Mouse (Mus musculus) heart, embryonic 15.5 days (tissue): ENCODE data around the gene Gm572. TPM values are rescaled to one million over a fixed set of nuclear protein-coding genes. Genes with fewer than 3 reads are reported as not detected.

ENCODE experiments used
- ATAC-seq: fragments of 200-750 bp; cut with Nextera tagmentation; replicated peaks from 2 replicates; pipeline ENCODE4 v1.8.0; 2017; ENCODE audit warnings: low read depth, moderate TSS enrichment; ENCODE audit not compliant: insufficient number of reproducible peaks, insufficient read depth, low FRiP score
- H3K27ac ChIP-seq: fragments of 300-500 bp; sonication (generic); 2 replicates; pipeline ENCODE4 v1.5.1; 2015; ENCODE audit warnings: mild to moderate bottlenecking, inconsistent platforms
- H3K27me3 ChIP-seq: fragments of 300-500 bp; sonication (generic); 2 replicates; pipeline ENCODE4 v1.6.1; 2015; ENCODE audit warnings: inconsistent platforms
- H3K36me3 ChIP-seq: fragments of 300-500 bp; sonication (generic); 2 replicates; pipeline ENCODE4 v1.6.1; 2015; ENCODE audit warnings: mild to moderate bottlenecking, inconsistent platforms
- H3K4me1 ChIP-seq: fragments of 300-500 bp; sonication (generic); replicated peaks from 2 replicates; pipeline ENCODE4 v1.6.1; 2015; ENCODE audit warnings: inconsistent platforms
- H3K4me2 ChIP-seq: fragments of 300-500 bp; sonication (generic); 2 replicates; pipeline ENCODE4 v1.6.1; 2015; ENCODE audit warnings: inconsistent platforms, mild to moderate bottlenecking, moderate library complexity
- H3K4me3 ChIP-seq: fragments of 300-500 bp; sonication (generic); 2 replicates; pipeline ENCODE4 v1.5.1; 2015; ENCODE audit warnings: mild to moderate bottlenecking, inconsistent platforms
- H3K9ac ChIP-seq: fragments of 300-500 bp; sonication (generic); 2 replicates; pipeline ENCODE4 v1.6.1; 2015; ENCODE audit warnings: mild to moderate bottlenecking, inconsistent platforms
- H3K9me3 ChIP-seq: fragments of 300-500 bp; sonication (generic); replicated peaks from 2 replicates; pipeline ENCODE4 v1.6.1; 2016; ENCODE audit warnings: inconsistent platforms
- WGBS: fragments of 180-500 bp; shearing (Covaris S2); methylation state at CpG from one replicate; pipeline ENCODE4 v1.1.7; 2015; ENCODE audit warnings: mixed read lengths; 5-methylcytosine and 5-hydroxymethylcytosine counted together
- polyA plus RNA-seq: library from polyadenylated mRNA; unstranded; fragments of >200 nt; fragmentation: Nextera tagmentation; extraction: Ambion mirVana; gene quantifications from 2 replicates; pipeline ENCODE4 v1.2.1, GENCODE M21; 2015

Gene Gm572
- polyA plus RNA-seq, 1 experiment from 2014 or later: 0.38 TPM

DNA sequence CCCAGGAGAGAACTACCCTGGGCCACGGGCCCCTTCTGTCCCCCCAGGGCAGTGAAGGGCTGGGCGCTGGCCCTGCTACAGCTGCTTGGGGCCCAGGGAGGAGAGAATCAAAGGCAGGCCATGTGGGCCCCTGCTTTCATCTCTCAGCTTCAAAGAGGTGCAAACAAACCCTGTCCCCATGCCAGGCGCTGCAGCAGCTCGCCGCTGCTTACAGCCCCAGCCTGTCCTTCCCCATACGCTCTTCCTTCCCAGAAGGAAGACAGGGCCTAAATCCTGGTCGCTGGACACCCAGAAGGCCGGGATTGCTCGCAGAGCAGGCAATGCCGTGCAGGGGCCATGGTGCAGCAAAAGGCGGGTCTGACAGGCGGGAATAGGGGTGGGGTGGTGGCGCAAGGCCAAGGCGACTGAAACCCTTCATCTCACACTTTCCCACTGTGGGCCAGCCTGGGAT, 43.4 kb downstream of the Gm572 start:
- peaks cover 18% of the 10 kb centered on the region for H3K4me1 ChIP-seq
- peaks cover 7% of the 10 kb centered on the region; the same call in 1 of the 2 replicates for H3K27me3 ChIP-seq
- 22% methylated on average over 14 of the region's 14 CpGs for WGBS
- peak overlapping the region; percentile 33; the same call in 1 of the 2 replicates for H3K9ac ChIP-seq
- ATAC-seq: peak; percentile 28; the same call in 1 of the 2 replicates
- H3K9me3 ChIP-seq: no peaks in the 10 kb centered on the region
- no peaks in the 10 kb centered on the region for H3K36me3 ChIP-seq
- no peak overlapping the region for H3K4me3 ChIP-seq
- H3K27ac ChIP-seq: peak overlapping the region; percentile 26; the same call in 1 of the 2 replicates
- peak overlapping the region; percentile 29 for H3K4me2 ChIP-seq

DNA sequence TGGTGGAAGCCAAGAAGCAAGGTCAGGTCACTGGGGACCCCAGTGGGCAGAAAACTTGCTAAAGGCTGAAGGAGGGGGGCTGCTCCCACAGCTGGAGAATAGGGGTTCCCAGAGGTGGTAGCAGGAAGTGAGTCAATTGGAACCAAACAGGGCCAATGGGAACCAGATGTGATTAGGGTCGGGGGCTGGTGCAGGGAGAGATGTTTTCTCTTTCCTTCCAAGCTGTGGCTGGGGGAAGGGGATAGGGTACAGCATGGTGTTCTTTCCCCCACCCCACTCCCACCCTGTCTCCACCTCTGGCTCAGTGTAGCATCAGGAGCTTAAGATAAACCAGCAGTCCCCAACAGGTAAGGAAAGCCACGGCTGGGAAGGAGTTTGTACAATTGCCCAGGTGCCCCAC, 45.0 kb downstream of the Gm572 start:
- no peaks in the 10 kb centered on the region for H3K36me3 ChIP-seq
- H3K4me2 ChIP-seq: no peak overlapping the region
- no peak overlapping the region for H3K27ac ChIP-seq
- H3K9me3 ChIP-seq: no peaks in the 10 kb centered on the region
- 39% methylated on average over 2 of the region's 2 CpGs for WGBS
- peaks cover 16% of the 10 kb centered on the region for H3K4me1 ChIP-seq
- no peak overlapping the region for H3K4me3 ChIP-seq
- H3K27me3 ChIP-seq: peaks cover 7% of the 10 kb centered on the region; the same call in 1 of the 2 replicates
- H3K9ac ChIP-seq: no peak overlapping the region
- ATAC-seq: no peak

DNA sequence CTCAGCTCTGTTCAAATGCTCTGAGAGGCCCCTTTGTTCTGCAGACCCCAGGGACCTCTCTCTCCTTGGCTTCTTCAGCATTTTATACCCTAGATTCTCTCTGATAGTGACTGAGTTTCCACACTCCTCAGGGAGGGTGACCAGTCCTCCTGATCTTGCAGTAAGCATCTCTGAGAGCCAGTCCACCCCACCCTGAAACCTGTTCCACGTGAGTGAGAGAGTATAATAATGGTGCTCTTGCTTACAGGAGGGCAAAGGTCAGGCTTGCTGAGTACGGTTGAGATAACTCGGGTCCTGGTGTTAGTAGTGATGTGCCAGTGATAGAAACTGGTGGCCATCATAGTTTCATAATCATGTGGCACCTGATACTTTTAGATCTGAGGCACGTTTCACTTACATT, 48.1 kb downstream of the Gm572 start:
- Histone ChIP-seq H3K27me3 (peaks cover 3% of the 10 kb centered on the region; the same call in 1 of the 2 replicates), H3K4me1 (peaks cover 14% of the 10 kb centered on the region), H3K4me3 (no peak overlapping the region), H3K9ac (no peak overlapping the region), H3K27ac (no peak overlapping the region), H3K4me2 (no peak overlapping the region), H3K36me3 (no peaks in the 10 kb centered on the region), H3K9me3 (no peaks in the 10 kb centered on the region)
- 76% methylated on average over 4 of the region's 4 CpGs for WGBS
- ATAC-seq: no peak

DNA sequence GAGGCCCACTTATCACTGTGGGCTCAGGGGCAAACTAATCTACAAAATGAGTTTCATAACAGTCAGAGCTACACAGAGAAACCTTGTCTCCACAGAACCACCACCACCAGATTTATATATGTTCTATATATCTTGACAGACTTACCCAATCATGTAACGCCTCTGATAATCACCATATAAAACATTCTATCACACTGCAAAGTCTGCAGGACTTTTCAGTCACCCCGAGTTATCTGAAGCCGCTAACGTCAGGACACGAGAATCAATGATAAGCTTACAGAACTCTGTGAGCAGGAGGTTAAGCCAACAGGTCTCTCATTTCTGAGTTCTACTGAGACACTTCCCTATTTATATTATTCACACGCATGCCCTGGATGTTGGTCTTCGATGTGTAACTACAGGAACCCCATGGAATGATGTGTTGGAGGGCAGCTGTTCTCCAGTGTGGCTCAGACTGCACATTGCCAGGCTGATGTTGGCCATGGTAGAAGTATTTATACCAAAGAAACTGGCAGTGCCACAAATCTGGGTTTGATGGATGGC, 50.4 kb downstream of the Gm572 start:
- WGBS: 44% methylated on average over 7 of the region's 7 CpGs
- Histone ChIP-seq H3K36me3 (no peaks in the 10 kb centered on the region), H3K27me3 (no peaks in the 10 kb centered on the region), H3K9me3 (no peaks in the 10 kb centered on the region), H3K27ac (no peak overlapping the region), H3K4me2 (no peak overlapping the region), H3K9ac (no peak overlapping the region), H3K4me3 (no peak overlapping the region), H3K4me1 (peaks cover 3% of the 10 kb centered on the region; the same call in 1 of the 2 replicates)
- no peak for ATAC-seq

DNA sequence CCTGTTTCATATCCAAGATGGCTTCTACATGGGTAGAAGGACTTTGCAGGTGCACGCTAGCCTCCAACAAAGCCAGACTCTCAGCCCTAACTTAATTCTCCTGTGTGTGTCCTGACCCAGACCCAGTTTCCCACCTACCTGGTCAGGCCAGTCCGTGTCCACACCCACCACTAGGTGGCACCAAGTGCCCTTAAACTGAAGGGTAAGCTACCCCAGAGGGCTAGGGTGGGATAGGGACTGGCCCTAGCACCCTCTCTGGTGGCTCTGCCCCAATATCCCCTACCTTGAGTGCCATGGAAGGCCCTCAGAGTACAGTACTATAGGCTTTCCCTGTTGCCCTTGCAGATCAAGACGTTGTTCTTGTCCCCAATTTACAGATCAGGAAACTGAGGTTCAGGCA, 61.6 kb downstream of the Gm572 start:
- H3K4me1 ChIP-seq: no peaks in the 10 kb centered on the region
- H3K9me3 ChIP-seq: no peaks in the 10 kb centered on the region
- H3K27ac ChIP-seq: no peak overlapping the region
- no peak overlapping the region for H3K9ac ChIP-seq
- H3K27me3 ChIP-seq: 0 out of 2 replicates have a peak, but pooled peaks cover 6% of the 10 kb centered on the region
- H3K4me2 ChIP-seq: no peak overlapping the region
- no peak overlapping the region for H3K4me3 ChIP-seq
- no peaks in the 10 kb centered on the region for H3K36me3 ChIP-seq
- 46% methylated on average over 3 of the region's 3 CpGs for WGBS
- no peak for ATAC-seq

DNA sequence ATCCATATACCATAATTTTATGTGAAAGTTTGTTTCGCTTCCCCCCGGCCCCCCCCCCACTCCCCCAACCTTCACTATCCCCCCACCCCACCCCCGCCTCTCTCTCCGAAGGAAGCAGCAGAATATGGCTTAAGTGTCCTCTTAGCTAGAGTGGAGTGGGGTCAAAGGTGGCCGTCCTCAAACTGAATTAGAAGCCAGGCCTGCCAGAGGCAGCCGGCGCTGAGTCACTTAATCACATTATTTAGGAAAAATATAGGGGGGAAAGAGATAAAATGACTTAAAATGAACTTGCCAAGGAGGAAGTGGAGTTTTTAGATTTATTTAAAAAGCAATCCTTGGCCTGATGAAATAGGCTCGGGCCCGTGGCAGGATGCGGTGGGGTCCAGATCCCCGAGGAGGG, 65.7 kb downstream of the Gm572 start:
- WGBS: 44% methylated on average over 11 of the region's 11 CpGs
- Histone ChIP-seq H3K4me3 (no peak overlapping the region), H3K4me1 (peaks cover 3% of the 10 kb centered on the region; the same call in 1 of the 2 replicates), H3K27ac (no peak overlapping the region), H3K9ac (no peak overlapping the region), H3K36me3 (no peaks in the 10 kb centered on the region), H3K27me3 (peaks cover 15% of the 10 kb centered on the region), H3K9me3 (no peaks in the 10 kb centered on the region), H3K4me2 (no peak overlapping the region)
- ATAC-seq: no peak

DNA sequence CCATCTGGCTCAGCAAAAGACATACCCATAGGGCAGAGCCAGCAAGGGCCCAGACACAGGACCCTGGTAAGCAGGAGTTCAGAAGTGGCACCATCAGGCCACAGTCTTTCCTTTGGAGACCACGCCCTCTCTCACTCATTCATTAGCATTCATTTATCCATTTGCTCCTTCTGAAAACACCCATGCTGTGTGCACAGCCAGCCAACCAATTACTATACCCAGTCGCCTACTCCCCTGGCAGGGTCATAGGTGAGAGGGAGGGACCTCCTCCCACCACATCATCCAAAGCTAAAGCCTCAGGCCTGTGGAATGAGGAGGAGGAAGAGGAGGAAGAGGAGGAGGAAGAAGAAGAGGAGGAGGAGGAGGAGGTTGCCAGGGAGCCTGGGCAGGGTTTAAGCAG, 67.3 kb downstream of the Gm572 start:
- no peak for ATAC-seq
- peaks cover 18% of the 10 kb centered on the region for H3K27me3 ChIP-seq

DNA sequence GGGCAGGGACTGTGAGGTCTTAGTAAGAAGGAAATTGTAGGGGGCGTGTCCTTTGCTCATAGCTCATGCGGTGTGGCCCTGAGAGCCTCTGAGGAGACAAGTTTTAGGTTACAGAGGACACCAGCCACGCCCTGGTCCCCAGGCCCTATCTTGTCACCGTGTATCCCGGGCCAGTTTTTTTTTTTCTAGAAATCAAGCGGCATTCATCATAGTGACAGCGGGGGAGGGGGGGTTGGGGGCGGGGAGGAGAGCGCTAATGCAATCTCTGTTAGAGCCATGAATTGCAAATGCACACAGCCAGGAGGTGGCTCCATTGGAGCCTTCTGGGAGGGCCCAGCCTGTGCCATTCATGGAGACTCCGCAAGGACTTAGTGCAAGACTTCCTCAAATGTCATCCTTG, 68.2 kb downstream of the Gm572 start:
- Histone ChIP-seq H3K4me3 (no peak overlapping the region), H3K9me3 (no peaks in the 10 kb centered on the region), H3K27me3 (peaks cover 13% of the 10 kb centered on the region), H3K27ac (no peak overlapping the region), H3K4me1 (peaks cover 3% of the 10 kb centered on the region; the same call in 1 of the 2 replicates), H3K4me2 (no peak overlapping the region), H3K9ac (no peak overlapping the region), H3K36me3 (no peaks in the 10 kb centered on the region)
- 12% methylated on average over 10 of the region's 10 CpGs for WGBS
- no peak for ATAC-seq

More for the DNA sequence above, 67.3 kb downstream of the Gm572 start:
- no peak overlapping the region for H3K27ac ChIP-seq
- no peaks in the 10 kb centered on the region for H3K9me3 ChIP-seq
- WGBS: 86% methylated on average over 2 of the region's 2 CpGs
- no peak overlapping the region for H3K4me2 ChIP-seq
- no peak overlapping the region for H3K9ac ChIP-seq
- H3K4me1 ChIP-seq: peaks cover 3% of the 10 kb centered on the region; the same call in 1 of the 2 replicates
- no peaks in the 10 kb centered on the region for H3K36me3 ChIP-seq
- no peak overlapping the region for H3K4me3 ChIP-seq

DNA sequence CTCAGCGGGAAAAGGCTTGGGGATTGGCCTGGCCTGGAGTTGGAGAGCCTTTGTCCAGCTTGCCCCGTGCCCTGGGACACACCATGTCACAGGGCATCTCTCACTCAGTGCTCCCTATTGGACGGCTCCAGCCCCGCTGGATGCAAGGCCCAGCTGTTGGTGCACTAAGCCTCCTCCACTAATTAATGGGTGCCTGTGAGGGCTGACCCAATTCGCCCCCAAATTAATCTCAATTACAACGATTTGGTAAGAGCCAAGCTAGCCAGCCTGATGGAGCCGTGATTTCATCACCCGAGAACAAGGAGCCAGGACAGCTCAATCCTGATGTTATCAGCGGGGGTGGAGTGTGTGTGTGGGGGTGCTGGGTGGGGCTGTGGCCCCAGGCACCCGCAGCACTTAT, 69.5 kb downstream of the Gm572 start:
- H3K27me3 ChIP-seq: peaks cover 13% of the 10 kb centered on the region
- no peak overlapping the region for H3K27ac ChIP-seq
- no peaks in the 10 kb centered on the region for H3K9me3 ChIP-seq
- H3K4me1 ChIP-seq: peaks cover 3% of the 10 kb centered on the region; the same call in 1 of the 2 replicates
- no peak overlapping the region for H3K4me2 ChIP-seq
- no peaks in the 10 kb centered on the region for H3K36me3 ChIP-seq
- WGBS: 59% methylated on average over 10 of the region's 10 CpGs
- H3K9ac ChIP-seq: no peak overlapping the region
- no peak for ATAC-seq
- H3K4me3 ChIP-seq: no peak overlapping the region

DNA sequence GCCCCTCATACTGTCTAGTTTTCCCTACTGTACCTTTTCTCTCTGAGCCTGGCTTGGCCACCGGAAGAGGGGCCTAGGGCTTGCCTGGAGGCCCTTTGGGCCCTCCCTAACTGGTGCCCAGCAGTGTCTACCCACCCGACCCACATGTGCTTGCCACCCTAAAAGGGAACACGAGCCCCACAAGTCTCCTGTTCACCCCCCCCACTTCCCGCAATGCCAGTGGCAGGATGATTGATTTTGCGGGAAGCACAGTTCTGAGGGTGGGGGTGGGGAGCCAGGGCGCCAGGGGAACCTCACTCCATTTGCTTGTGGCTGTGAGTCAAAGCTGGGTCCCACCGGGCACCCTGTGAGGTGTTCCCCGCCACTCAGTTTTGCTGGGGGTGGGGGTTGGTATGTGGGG, 70.9 kb downstream of the Gm572 start:
- peaks cover 3% of the 10 kb centered on the region; the same call in 1 of the 2 replicates for H3K4me1 ChIP-seq
- peaks cover 13% of the 10 kb centered on the region for H3K27me3 ChIP-seq
- H3K9ac ChIP-seq: no peak overlapping the region
- no peaks in the 10 kb centered on the region for H3K36me3 ChIP-seq
- 65% methylated on average over 8 of the region's 8 CpGs for WGBS
- no peak overlapping the region for H3K4me2 ChIP-seq
- H3K9me3 ChIP-seq: no peaks in the 10 kb centered on the region
- no peak overlapping the region for H3K4me3 ChIP-seq
- no peak overlapping the region for H3K27ac ChIP-seq
- no peak for ATAC-seq

DNA sequence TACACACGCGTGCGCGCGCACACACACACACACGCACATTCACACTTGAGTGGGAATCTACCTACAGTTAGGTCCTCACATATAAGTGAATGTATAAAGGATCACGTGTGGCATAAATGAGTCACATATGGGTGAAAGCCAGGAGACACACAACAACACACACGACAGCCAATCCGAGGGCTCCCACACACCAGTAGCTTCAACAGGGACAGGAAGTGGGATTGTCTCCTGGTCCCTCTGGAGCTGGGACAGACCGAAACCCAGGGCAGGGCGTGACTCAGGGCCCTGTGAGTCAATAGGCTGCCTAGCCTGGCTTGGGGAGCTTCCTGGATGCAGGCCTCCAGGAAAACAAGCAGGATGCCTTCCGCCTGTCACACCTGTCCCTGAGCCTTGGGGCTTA, 71.6 kb downstream of the Gm572 start:
- Histone ChIP-seq H3K4me1 (peaks cover 4% of the 10 kb centered on the region; the same call in 1 of the 2 replicates), H3K9ac (no peak overlapping the region), H3K27me3 (peaks cover 16% of the 10 kb centered on the region), H3K4me3 (no peak overlapping the region), H3K4me2 (no peak overlapping the region), H3K27ac (no peak overlapping the region), H3K36me3 (no peaks in the 10 kb centered on the region), H3K9me3 (no peaks in the 10 kb centered on the region)
- no peak for ATAC-seq
- WGBS: 82% methylated on average over 12 of the region's 12 CpGs

DNA sequence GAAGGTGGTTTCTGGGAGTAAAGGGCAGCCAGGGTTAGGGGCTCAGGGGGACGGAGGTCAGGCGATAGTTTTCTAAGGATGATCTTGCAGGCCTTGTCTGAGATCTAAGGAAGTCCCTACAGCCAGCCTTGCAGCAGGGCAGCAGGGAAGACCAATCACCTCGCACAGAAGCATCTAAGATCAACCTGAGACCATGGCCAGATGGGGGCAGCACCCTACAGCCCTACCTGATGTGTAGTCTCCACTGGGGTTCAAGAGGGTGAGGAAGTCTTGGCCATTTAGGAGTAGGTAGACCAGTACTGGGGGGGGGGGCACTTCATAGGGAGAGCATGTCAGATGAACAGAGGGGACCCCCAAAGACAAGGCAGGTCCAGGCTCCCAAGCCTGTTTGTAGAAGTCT, 72.3 kb downstream of the Gm572 start:
- H3K27me3 ChIP-seq: peaks cover 16% of the 10 kb centered on the region
- H3K36me3 ChIP-seq: no peaks in the 10 kb centered on the region
- peaks cover 4% of the 10 kb centered on the region; the same call in 1 of the 2 replicates for H3K4me1 ChIP-seq
- no peak overlapping the region for H3K27ac ChIP-seq
- no peak for ATAC-seq
- H3K9ac ChIP-seq: no peak overlapping the region
- H3K4me2 ChIP-seq: no peak overlapping the region
- no peak overlapping the region for H3K4me3 ChIP-seq
- 52% methylated on average over 3 of the region's 3 CpGs for WGBS
- H3K9me3 ChIP-seq: no peaks in the 10 kb centered on the region
